Mouse (Mus musculus) right cerebral cortex, postnatal 25 days (tissue): ENCODE data around the gene Herc6.

Source experiments
- DNase-seq: peaks from one replicate; pipeline ENCODE4 v3.0.0; 2022

Herc6 gene

DNA sequence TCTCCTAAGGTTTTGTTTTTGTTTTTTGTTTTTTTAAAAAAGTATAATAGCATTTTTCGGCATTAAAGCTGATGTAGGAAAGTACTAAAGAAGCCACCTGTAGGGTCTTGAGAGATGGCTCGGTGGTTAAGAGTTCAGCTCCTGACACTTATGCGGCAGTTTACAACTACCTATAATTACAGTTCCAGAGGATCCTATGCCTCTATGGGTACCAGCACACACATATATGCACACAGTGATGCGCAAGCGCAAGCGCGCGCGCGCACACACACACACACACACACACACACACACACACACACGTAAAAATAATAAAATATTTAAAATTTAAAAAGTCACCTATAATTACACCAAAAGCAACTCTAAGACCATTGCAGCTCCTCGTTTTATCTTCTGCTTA is 795 bp downstream of the Herc6 start:
- no peak for DNase-seq

DNA sequence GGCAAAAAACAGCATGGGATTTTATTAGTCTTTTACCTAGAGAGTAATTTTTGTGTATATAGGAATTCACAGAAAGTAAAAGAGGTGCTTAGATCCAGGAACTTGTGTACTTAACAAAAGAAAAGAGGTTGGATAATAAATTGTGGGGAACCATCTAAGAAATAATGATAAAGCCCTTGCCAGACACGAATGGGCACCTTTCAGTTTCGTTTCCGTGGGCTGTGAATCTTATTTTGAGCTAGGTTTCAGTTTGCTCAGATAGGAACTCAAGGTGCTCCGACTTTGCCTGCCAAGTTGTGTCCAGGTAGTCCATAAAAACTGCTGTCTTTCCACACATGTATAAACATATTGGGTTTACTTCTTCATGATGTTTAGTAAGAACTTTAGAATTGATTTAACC is 1.6 kb downstream of the Herc6 start:
- no peak for DNase-seq

DNA sequence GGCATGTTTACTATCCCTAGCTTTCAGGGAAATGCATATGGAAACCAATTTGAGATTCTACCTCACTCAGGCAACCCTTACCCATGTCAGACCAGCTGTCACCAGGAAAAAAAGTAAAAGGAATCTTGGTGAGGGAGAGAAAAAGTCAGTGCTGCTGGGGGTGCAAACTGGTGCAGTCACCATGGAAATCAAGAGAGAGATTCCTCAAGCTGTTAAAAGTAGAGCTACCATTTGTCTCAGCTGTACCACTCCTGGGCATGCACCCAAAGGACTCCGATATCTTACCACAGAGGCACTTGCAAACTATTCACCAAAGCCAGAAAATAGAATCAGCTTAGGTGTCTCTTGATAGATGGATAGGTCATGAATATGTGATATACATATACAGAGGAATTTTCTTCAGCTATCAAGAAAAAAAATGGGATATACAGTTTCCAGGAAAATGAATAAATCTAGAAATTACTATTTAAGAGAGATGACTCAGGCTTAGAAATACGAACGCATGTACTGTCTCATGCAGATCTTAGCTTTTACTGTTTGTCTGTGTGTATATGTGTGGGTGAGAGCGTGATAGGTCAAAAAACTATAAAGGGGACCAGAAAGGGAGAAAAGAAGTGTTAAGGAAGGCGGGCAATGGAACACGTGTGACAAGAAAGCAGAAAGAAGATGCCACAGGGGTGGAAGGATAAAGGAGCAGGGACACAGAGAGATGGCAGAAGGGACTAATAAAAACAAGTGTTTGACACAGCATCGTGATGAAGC is 24.9 kb downstream of the Herc6 start:
- DNase-seq: peak; percentile 58

DNA sequence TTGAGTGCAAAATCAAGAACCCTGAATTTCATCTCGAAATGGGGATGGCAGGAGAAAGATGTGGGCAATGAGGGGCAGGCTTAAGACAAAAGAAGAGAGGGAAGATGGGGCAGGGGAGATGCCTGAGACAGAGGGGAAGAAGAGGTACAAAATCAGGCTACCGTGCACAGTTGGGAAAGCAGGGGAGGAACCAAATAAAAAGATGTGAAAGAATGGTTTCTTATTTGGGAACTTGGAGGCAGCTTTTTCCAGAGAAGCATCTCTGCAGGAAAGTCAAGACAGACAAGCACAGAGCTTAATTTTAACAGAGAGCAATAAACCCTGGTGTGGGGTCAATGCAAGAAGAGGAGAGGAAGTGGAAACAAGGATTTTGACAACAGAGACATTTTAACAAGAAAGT is 27.2 kb downstream of the Herc6 start:
- no peak for DNase-seq

DNA sequence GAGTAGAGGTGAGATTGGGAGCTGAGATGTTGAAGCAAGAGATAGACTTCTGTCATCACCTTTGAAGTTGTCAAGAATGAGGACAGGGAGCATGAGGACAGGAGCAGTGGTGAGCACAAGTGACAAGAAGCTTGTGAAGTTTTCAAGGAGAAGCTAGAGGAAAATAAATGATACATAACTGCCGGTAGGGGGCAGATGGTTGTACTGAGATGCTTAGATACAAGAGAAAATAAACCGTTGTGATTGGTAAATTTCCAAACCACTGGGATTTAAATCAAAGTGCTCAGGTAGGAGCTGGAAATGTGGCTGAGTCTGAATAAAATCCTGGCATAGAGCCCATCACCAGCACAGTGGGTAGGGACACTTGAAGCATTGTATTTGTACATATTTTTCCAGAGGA is 28.8 kb downstream of the Herc6 start:
- DNase-seq: no peak

DNA sequence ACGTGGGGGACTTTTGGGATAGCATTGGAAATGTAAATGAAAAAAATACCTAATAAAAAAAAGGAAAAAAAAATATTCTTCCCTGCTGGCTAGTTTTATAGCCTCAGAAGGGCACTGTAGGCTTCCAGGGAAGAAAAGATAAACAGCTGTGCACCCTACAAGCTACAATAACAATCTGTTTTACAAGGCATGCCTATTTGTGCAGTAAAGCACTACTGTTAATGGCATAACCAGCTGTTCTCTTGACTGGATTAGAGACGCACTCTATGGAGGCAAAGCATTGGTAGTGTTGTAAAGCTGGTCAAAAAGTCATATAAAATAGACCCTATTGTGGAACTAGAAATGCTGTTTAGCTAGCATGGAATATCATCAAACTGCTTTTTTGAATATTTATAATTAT is 35.0 kb downstream of the Herc6 start:
- DNase-seq: no peak

DNA sequence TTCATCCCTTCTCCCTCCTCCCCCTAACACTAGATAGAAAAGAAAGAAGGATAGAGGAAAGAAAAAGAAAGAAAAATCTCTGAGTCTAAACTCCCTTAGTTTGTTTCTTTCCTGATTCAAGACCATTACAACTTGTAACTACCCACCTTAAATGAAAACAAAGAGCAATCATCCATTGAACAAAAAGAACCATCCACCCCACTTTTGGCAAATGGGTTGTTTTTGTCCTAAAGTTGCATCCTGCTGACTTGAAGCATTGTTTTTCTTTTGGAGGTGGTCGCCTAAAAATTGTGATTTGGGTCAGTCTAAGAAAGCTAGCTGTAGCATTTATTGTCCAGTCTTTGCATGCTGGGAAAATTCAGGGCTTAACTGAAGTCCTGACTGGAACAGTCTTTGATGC is 58.7 kb downstream of the Herc6 start:
- no peak for DNase-seq

DNA sequence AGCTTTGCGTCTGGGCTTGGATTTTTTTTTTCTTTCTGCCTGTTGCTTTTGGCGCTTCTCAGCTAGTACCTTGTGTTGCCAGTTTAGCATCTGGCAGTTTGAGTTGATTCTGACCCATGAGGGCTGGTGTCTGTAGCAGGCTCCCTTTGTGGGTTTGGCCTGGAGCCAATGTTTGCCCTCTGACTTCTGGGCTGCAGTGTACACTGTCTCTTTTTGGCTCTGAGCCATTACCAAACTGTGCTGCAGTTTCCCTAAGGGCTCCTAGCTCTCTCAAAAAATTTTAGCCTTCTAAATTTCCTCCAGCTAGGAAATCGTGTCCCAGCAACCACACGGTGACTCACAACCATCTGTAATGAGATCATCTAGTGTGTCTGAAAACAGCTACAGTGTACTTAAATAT is 61.0 kb downstream of the Herc6 start:
- DNase-seq: peak; percentile 36

DNA sequence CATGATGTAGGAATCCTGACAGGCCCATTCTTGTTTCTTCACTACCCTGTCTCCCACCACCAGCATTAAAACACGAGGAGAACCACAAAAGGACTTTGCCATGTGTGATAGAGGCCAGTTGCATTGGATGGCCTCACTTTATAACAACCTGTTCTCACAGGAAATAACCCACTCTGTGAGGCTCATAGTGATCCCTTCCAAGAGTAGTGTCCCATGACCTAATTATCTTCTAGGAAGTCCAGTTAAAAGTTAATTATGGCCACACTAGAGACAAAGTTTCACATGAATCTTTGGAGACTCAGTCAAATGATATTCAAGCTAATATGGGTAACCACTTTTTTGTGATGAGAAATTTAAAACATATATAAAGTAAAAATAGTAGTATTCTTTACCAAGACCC is 66.5 kb downstream of the Herc6 start:
- no peak for DNase-seq

DNA sequence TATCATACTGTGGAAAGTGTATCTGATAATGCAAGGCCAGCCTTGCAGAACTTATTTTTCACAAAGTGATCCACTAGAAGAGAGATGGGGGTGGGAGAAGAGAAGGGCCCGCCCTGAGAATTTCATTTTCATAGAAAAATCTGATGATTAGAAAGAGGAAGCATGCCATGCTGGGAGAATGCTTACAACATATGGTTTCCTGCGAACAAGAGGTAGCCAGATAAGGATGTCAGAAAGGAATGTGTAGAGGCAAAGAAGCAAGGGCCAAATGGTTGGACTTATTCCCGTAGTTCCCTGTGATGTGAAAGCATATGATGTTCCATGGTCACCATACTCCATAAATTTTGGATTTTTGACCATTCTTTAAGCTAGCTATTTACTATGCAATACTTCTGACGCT is 80.5 kb downstream of the Herc6 start:
- no peak for DNase-seq

DNA sequence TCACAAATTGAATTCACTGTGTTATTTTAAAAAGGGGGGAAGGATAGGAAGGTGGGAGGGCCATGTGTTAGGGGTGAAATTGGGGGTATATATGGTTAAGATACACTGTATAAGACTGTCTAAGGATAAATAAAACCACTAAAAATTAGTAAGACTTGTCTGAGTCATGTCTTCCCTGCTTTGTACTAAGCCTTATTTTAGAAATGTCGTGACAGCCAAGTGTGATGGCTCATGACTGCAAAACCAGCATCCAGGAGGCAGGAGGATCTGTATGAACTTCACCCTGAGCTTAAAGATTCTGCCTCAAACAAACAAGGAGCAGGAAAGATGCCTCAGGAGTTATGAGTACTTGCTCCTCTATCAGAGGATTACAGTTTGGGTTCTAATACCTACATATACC is 103.4 kb downstream of the Herc6 start:
- DNase-seq: no peak

DNA sequence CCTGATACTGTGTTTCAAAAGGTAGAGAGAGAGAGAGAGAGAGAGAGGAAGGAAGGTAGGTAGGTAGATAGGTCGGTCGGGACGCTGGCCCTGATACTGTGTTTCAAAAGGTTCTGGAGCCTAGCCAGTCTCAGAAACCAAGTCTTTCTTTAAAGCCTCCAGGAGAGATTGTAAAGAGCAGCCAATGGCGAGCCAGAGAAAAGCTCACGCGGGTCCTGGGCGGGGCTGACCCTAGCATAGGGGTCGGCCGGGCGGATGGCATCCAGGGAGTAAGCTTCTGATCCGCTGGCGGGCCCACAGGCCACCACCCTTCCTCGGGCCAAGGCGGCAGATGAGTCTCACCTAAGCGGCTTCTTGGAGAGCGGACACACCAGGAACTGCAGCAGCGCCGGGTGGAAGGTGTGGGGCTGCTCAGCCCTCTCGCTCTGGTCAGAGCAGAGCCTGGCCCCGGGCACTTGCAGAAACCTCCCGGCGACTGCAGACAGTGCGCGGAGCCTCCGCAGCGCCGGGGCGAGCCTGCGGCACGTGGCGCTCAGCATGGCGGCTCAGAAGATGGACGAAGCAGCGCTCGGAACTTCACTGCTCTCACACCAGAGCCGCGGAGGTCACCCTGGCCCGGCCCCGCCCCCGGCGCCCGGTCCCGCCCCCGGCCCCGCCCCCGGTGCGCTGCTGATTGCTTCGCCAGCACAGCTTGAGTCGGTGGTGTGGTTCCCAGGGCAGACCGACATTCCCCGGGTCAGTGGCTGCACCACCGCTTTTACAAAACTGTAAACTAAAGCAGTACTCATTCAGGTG is 110.9 kb downstream of the Herc6 start, which contains the start of gene Pyurf:
TSS of gene Pyurf (minus strand) at position 612 of the 795 bp plus-strand sequence.
- DNase-seq: peak; percentile 79

DNA sequence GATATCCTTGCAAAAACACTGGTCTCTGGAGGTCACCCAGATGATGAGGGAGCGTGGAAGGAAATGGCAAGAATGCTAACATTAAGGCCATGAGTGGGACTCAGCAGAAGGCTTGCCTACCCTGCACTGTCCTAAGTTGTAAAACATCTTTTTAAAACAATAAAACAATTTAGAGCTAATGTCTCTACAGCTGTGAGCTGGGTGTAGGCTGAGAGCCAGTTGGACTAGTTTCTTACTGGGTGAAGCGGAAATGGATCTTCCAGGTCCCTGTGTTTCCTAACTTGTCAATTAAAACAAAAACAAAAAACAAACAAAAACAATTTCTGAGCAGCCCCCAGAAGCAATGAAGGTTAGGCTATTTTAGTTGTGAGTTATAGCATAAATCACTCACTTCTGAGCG is 112.3 kb downstream of the Herc6 start:
- no peak for DNase-seq

DNA sequence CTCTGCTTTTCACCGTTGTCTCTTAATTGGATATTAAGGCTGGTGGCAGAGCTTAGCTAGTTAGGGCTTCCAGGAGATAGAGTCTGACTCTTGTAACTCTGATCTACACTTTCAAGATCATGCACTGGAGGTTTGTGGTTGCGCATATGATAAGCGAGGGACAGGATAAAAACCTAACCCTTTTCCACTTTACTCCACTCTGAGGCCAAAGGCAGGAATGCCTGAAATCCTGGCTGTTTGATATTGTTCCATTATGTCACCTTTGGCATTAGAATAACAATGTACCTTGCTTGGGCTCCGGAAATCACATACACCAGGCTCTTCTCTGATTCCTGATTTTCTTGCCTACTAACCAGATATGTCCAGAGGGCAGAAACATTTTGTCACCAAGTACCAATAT is 120.9 kb downstream of the Herc6 start:
- DNase-seq: no peak

DNA sequence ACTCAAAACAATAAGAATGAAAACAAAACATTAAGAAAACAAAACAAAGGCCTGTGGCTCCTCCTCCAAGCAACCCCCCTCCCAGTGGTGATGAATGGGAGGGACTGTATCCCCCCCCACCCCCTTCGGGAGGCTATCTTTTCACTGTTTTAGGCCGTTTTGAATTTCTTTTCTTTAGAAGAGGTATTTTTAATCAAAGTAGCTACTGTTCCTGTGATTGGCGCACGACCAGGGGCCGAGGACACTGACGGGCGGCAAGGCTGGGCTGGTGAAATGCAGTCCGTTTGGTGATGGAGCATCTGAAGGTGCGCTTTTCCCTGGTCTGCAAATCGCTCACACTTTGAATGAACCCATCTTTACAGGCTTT is 121.6 kb downstream of the Herc6 start, which contains the start of gene Lancl2:
TSS of gene Lancl2 (plus strand) at position 165 of the 367 bp plus-strand sequence.
- DNase-seq: no peak

DNA sequence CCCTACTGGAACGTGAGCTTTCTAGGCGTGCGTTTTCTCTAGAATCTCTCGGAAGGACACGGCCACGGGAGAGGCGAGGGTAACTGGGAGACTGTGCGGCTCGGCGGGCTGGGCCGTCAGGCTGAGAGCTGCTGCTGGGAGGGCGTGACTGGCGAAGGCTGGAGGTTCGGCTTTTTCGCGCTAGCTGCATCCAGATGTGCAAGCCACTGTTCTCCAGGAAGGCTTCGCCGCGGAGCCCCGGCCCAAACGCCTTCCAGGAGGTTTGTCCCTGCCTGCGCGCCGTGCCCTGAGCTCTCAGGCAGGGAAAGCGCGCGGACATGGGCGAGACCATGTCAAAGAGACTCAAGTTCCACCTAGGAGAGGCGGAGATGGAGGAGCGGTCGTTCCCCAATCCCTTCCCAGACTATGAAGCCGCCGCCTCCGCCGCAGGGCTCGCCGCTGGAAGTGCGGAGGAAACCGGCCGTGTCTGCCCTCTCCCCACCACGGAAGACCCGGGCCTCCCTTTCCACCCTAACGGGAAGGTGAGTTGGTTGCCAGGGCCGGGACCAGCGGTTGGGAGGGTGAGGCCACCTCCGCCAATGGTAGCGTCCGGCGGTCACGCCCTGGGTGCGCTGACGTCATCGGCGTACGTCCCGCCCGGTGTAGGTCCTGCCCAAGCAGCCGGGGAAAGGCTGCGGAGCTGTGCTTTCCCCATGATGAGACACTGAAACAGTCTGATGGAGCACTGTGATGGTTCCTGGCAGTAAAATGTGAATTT is 122.1 kb downstream of the Herc6 start:
- peak; percentile 96 for DNase-seq

DNA sequence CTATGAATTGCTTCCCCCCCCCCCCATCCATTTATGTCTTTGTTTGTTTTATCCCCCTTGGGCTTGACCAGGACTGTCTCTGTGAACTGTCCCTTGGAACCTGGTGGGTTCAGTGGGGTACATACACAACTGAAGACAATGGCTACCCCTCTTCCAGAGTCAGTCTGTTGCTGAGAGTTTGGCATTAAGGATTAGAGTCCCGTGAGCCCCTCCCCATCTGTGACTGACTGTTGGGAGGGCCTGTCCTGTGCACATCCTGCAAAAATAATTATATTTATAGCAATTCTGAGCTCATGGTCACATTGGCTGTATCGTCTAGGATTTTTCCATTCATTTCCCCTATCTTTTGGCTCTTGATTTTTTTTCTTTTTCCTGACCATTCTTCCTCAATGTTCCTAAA is 122.9 kb downstream of the Herc6 start:
- no peak for DNase-seq

DNA sequence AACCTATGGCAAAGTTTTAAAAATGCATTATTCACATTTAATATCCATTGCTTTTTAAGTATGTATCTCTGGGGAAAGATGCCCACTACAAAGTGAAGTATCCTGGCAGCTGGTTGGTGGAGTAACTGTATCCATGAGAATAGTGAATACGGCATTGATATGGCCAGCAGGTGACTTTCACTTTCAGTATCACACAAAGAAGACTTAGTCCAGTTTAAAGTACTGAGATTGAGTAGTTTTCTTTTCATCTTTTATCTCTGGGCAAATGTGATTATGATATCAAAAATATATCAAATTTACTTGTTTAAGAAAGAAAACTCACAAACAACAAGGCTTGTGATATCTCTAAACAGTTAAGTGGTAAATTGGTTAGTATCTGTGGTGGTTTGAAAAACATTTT is 125.9 kb downstream of the Herc6 start:
- DNase-seq: no peak

DNA sequence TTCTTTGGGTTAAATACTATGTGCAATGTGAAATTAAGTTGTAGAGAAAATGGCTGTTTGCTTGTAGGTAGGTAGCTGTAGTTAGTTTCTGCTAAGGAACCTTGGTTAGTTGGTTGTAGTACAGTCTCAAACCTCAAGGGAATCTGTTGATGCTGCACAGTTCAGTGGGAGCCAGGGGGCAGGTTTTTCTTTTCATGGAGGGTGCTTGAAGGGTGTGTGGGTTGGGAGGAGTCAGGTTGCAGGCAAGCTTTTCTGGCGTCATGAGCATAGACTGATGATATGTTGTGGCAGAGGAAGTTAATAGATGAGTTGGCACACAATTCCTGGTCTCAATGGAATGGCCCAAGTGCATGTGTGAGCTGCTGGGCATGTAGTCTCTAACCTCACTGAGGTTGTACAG is 130.9 kb downstream of the Herc6 start:
- no peak for DNase-seq
